Mouse (Mus musculus) cortical plate, adult 2 months (tissue): ENCODE data around the gene Patj.

Source experiments
- CTCF ChIP-seq: fragments of 200-500 bp; IDR thresholded peaks from 2 replicates; pipeline ENCODE4 v1.5.1; 2011; ENCODE audit warnings: mild to moderate bottlenecking, control low read depth, low read length; ENCODE audit not compliant: insufficient read depth; ENCODE audit errors: extremely low read depth
- POLR2A ChIP-seq: fragments of 200-500 bp; IDR thresholded peaks from 2 replicates; pipeline ENCODE4 v1.6.1; 2011; ENCODE audit warnings: mild to moderate bottlenecking, low read length, control low read depth; ENCODE audit not compliant: insufficient read depth; ENCODE audit errors: extremely low read depth

DNA sequence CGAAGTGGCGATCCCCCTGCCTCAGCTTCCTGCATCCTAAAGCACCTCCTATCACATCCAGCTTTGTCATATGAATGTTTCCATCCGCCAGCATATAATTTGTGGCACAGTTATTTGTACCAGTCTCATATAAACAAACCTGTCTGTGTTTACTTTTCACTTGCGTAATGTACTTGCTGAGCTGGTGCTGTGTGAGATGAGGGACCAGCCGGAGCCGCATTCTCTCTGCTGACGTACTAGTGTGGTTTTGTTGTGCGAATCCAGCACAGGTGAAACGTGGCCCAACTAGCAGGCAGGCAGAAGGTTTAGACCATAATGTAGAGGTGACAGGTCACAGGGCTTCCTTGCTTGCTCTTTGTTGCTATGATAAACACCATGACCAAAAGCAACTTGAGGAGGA, 171.9 kb downstream of the Patj start:
- TF ChIP-seq POLR2A (no peak), CTCF (no peak)
